Mouse (Mus musculus): ENCODE measurements around the gene Olfr998.
"Not testable (repeated sequence)": the region's sequence is repeated elsewhere in the genome, so short reads cannot be mapped to it uniquely, and the experiment has no call there.

The Olfr998 gene

DNA sequence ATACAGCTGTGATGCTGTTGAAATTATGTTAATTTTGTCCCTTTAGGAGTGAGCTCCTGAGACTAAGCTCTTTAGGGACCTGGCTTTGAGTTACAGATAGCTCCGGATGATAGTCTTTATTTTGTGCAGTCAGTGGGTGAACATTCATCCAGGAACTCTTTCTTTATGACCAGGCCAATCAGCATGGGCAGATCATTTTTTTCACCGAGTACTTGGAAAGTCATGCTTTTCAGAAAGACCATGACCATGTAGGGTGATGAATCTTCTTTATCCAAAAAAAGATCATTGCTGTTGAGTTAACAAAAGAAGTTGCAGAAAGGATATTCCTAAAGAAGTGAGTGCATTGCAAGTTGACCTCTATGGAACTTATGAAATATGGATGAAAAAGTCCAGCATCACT is at the start of gene Olfr998:
Olfr998 (plus strand) TSS at position 301 of the 400 bp plus-strand sequence.
- DNase-seq (ENCODE audit: extremely low read depth, insufficient read length, low spot score) = not testable (repeated sequence)

- DNase-seq (ENCODE audit: extremely low read depth, insufficient read length, low spot score) = no peak
Measured at GRCm38 (mm10) chr2:85554806-85555205, 33.9 kb upstream of the Olfr998 start.

- DNase-seq (ENCODE audit: extremely low read depth, insufficient read length, low spot score) = no peak
Measured at GRCm38 (mm10) chr2:85560226-85560625, 28.5 kb upstream of the Olfr998 start.

GRCm38 (mm10) chr2:85561187-85561586 is 27.6 kb upstream of the Olfr998 start:
- peak; percentile 3 for DNase-seq (ENCODE audit: extremely low read depth, insufficient read length, low spot score)

DNA sequence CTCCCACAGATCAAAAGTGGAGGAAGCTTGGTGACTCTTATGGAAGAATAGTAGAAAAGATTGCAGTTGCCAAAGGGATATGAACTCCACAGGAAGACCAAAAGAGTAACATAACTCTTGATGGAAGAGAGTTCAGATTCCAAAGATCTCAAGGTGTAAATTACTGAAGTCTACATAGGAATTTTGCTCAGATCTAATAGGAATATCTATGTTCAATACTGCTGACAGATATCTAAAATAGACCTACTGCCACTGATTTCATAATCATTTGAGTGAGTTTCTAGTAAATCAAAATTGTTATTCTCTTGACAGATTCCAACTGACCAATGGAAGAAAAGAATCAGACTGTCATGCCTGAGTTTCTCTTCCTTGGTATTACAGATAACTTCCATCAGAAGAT is 9.8 kb upstream of the Olfr998 start, which contains the start of gene Olfr996:
Olfr996 (plus strand) TSS at position 301 of the 400 bp plus-strand sequence.
- no peak for DNase-seq (ENCODE audit: extremely low read depth, insufficient read length, low spot score)

DNA sequence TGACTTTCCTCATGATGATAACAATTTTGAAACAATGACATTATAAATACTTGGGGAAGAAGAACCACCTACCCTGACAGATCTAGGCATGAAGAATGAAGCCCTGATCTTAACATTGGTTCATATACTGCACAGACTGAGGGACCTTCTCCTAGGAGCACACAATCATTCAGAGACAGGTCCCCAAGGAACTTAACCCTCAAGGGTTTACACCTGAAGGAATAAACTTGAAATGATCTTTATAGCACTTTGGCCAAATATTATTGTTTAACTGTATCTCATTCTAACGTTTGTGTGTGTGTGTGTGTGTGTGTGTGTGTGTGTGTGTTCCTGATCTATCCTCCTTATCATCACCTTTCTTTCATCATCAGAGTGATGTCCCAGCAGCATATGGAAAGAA is 23.1 kb downstream of the Olfr998 start, which contains the start of gene Olfr1000:
Olfr1000 (minus strand) TSS at position 101 of the 400 bp plus-strand sequence.
- no peak for DNase-seq (ENCODE audit: extremely low read depth, insufficient read length, low spot score)
